Mouse (Mus musculus) limb, embryonic 12.5 days (tissue): Measurements from ENCODE around the gene Acod1. TPM values are rescaled to one million over a fixed set of nuclear protein-coding genes. Genes with fewer than 3 reads are reported as not detected.

Experiments
- ATAC-seq: fragments of 200-750 bp; cut with Nextera tagmentation; 2 replicates; pipeline ENCODE4 v1.8.0; 2017; ENCODE audit warnings: low read depth, moderate TSS enrichment; ENCODE audit not compliant: insufficient number of reproducible peaks, insufficient read depth, low FRiP score, low TSS enrichment
- H3K27ac ChIP-seq: fragments of 300-500 bp; sonication (generic); 2 replicates; pipeline ENCODE4 v1.5.1; 2016; ENCODE audit warnings: mild to moderate bottlenecking, moderate library complexity
- H3K27me3 ChIP-seq: fragments of 300-500 bp; sonication (generic); 2 replicates; pipeline ENCODE4 v1.6.1; 2016; ENCODE audit warnings: mild to moderate bottlenecking, moderate library complexity
- H3K36me3 ChIP-seq: fragments of 300-500 bp; sonication (generic); 2 replicates; pipeline ENCODE4 v1.6.1; 2016; ENCODE audit warnings: mild to moderate bottlenecking, moderate library complexity
- H3K4me1 ChIP-seq: fragments of 300-500 bp; sonication (generic); replicated peaks from 2 replicates; pipeline ENCODE4 v1.6.1; 2016
- H3K4me2 ChIP-seq: fragments of 300-500 bp; sonication (generic); 2 replicates; pipeline ENCODE4 v1.6.1; 2016; ENCODE audit warnings: mild to moderate bottlenecking, moderate library complexity
- H3K4me3 ChIP-seq: fragments of 300-500 bp; sonication (generic); replicated peaks from 2 replicates; pipeline ENCODE4 v1.5.1; 2016; ENCODE audit warnings: mild to moderate bottlenecking
- H3K9ac ChIP-seq: fragments of 300-500 bp; sonication (generic); replicated peaks from 2 replicates; pipeline ENCODE4 v1.6.1; 2016; ENCODE audit warnings: mild to moderate bottlenecking, moderate library complexity
- H3K9me3 ChIP-seq: fragments of 300-500 bp; sonication (generic); 2 replicates; pipeline ENCODE4 v1.6.1; 2016; ENCODE audit warnings: mild to moderate bottlenecking, moderate library complexity
- WGBS: fragments of 180-500 bp; shearing (Covaris S2); methylation state at CpG from one replicate; pipeline ENCODE4 v1.1.7; 2016; 5-methylcytosine and 5-hydroxymethylcytosine counted together
- polyA plus RNA-seq: library from polyadenylated mRNA; unstranded; fragments of >200 nt; fragmentation: Nextera tagmentation; extraction: Ambion mirVana; gene quantifications from 2 replicates; pipeline ENCODE4 v1.2.1, GENCODE M21; 2016

The Acod1 gene
- polyA plus RNA-seq, 1 experiment from 2014 or later = not detected

DNA sequence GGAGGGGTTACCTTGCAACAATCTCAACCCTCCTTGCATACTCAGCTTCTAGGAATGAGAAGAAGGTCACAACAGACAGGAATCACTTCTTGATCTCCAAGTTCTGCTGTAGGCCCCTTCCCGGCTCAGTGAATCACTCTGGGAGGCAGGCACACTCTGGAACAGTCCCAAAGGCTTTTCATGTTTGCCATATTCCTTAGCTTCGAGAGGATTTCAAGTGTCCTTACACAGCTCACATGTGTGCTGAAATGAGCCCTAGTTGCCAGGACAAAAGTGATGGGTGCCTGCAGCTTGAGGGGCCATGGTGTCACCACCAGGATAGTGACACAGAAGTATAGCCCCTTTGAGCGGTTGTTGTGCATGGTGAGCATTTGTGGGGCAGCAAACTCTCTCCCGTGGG, 26.0 kb downstream of the Acod1 start:
- no peak for ATAC-seq
- Histone ChIP-seq H3K36me3 (peaks cover 50% of the 10 kb centered on the region), H3K4me2 (no peak overlapping the region), H3K4me1 (peaks cover 2% of the 10 kb centered on the region; the same call in 1 of the 2 replicates), H3K4me3 (no peak overlapping the region), H3K27ac (no peak overlapping the region), H3K9ac (no peak overlapping the region), H3K27me3 (no peaks in the 10 kb centered on the region), H3K9me3 (no peaks in the 10 kb centered on the region)
- WGBS = 97% methylated on average over 4 of the region's 4 CpGs

DNA sequence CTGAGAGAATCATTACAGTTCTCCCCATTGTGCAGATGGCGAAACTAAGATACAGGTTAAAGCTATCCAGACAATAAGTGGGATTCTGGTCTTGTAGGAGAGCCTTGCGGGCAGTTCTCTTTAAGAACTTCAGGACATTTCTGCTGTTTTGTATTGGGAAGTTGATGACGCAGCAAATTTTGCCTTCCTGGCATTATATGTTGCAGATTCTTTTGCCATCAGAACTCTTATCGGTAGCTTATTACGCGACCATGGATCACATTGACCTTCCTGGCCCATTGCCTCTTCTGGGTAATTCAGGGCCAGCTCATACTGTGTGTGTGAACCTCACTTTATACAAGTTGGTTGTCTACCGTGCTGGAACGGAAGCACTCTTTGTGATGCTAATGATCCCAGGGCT, 27.0 kb downstream of the Acod1 start:
- Histone ChIP-seq H3K4me3 (no peak overlapping the region), H3K36me3 (peaks cover 61% of the 10 kb centered on the region), H3K4me1 (peaks cover 2% of the 10 kb centered on the region; the same call in 1 of the 2 replicates), H3K9me3 (no peaks in the 10 kb centered on the region), H3K9ac (no peak overlapping the region), H3K4me2 (no peak overlapping the region), H3K27me3 (no peaks in the 10 kb centered on the region), H3K27ac (no peak overlapping the region)
- 94% methylated on average over 8 of the region's 8 CpGs for WGBS
- ATAC-seq = no peak

DNA sequence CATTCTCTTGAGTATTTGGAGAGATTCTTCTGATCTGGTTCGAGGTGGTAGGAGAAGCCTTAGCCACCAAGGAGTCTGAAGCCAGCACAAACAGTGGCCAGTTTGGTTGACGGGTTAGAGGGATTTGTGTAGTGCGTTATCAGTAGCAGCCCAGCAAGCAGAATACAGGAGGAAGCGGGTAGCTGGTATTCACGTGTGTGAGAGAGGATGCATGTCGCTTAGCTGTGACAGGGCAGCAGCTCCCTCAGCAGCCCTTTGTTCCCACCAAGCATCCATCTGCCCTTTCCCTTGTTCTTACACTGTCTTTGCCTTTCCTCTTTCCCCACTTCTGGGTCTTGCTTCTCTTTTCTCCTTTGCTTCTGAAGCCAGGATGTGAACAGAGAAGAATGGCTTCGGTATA, 28.4 kb downstream of the Acod1 start:
- peaks cover 70% of the 10 kb centered on the region for H3K36me3 ChIP-seq
- H3K4me2 ChIP-seq = no peak overlapping the region
- no peak overlapping the region for H3K27ac ChIP-seq
- 91% methylated on average over 7 of the region's 7 CpGs for WGBS
- ATAC-seq = no peak
- H3K4me1 ChIP-seq = no peaks in the 10 kb centered on the region; the same call in 1 of the 2 replicates
- H3K9me3 ChIP-seq = no peaks in the 10 kb centered on the region
- no peaks in the 10 kb centered on the region for H3K27me3 ChIP-seq
- H3K4me3 ChIP-seq = no peak overlapping the region
- no peak overlapping the region for H3K9ac ChIP-seq

DNA sequence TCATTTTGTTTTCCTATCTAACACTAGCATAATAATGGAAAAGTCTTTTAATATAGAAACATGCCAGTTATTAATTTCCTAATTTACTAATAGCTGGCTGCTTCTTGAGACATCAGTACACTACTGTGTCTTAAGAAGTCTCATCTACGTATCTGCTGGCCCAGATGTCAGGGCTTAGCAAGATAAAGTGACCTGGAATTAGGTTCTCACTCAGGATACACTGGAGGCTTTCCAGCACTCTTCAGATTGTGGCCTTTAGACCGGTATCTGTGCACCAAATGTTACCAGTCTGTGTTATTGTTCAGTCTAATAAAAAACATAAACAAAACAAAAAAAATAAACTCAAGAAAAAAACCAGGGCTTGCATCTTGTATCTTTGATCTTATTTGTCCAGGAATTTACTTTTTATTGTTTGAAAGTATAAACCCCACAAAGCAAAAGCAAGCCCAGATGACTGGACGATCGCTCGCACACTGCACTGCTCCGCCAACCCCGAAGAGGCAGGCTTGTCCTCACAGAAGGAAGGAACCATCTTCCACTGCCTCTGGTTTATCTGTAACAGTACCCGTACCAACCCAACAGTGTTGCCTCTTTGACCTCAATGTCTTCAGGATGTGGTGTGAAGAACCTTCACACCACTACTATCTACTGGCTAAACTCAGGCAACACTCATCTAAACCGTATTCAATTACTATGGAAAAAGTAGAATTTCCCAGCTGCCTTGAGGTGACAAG, 30.7 kb downstream of the Acod1 start:
- H3K9me3 ChIP-seq = no peaks in the 10 kb centered on the region
- no peaks in the 10 kb centered on the region for H3K27me3 ChIP-seq
- WGBS = 90% methylated on average over 9 of the region's 9 CpGs
- H3K9ac ChIP-seq = no peak overlapping the region
- H3K36me3 ChIP-seq = peaks cover 67% of the 10 kb centered on the region
- H3K4me3 ChIP-seq = no peak overlapping the region
- H3K27ac ChIP-seq = no peak overlapping the region
- ATAC-seq = no peak
- H3K4me2 ChIP-seq = no peak overlapping the region
- no peaks in the 10 kb centered on the region for H3K4me1 ChIP-seq

DNA sequence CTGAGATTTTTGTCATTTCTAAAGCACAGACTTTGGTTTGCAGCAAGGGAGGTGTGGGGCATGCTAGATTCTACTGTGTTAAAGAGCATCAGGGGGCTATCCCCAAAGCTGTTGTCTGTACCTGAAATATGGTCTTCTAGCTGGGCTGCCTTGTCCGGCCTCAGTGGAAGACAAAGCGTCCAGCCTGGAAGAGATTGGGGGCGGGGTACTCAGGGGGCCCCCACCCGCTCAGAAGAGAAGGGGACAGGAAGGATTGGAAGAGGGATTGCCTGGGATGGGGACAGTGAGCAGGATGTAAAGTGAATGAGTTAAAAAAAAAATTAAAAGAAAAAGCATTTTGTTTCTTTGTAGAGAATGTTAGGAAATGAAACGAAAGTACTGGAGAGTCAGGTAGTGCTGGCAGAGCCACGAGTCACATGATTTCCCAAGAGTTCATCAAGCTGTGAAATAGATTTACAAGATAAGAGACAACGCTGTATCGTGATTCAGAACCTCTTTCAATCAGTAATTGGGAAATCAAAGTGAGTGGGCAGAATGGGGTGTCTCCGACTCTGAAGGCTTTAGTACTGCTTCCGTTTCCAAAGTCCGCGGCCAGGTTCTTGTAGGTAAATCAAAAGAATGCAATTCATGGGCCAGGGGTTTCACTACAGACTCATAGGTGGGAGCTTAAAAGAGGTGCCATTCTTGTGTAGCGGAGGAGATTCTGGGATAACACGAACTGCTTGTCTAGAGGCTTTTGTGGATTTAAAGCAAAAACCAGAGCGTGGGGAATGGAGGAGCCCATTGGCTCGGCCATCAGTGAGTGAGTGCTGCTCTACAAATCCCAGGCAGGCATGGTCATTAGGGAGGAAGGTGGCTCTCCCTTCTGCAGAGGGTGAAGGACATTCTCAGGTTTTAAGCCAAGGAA, 31.5 kb downstream of the Acod1 start:
- Histone ChIP-seq H3K27me3 (no peaks in the 10 kb centered on the region), H3K4me1 (no peaks in the 10 kb centered on the region), H3K27ac (no peak overlapping the region), H3K4me2 (no peak overlapping the region), H3K4me3 (no peak overlapping the region), H3K36me3 (peaks cover 66% of the 10 kb centered on the region), H3K9ac (no peak overlapping the region), H3K9me3 (no peaks in the 10 kb centered on the region)
- ATAC-seq = no peak
- WGBS = 89% methylated on average over 16 of the region's 16 CpGs

DNA sequence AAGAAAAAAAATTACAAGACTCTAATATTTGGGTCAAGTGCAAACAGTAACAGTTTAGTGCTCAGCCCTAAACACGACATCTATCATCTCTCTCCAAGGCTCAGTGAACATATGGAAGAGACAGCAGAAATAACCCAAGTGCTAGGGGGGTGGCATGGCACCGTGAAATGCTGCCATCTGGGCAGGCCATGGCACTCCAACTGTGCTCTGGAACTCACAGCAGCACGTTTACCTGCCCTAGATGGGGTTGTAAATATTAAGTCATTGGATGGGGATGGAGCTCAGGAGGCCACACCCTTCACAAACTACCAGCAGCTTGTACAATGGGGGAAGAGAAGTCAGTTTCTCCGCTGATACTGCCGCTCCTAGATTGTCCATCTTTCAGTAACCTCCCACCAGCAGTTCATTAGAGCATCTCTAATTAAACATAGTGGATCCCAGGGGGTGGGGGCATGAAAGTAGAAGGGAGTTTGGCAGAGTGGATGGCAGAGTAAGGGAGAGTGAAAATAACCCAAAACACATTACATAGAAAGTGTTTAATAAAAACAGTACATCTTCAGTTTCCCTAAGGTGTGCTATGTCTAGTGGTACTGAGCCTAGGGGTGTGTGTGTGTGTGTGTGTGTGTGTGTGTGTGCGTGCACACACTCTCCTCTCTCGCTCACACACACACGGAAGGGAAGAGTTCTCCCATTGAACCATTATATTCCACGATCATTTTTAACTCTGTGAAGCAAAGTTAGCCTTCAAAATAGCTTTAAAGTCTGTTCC, 32.6 kb downstream of the Acod1 start:
- no peak overlapping the region for H3K9ac ChIP-seq
- no peak for ATAC-seq
- H3K36me3 ChIP-seq = peaks cover 65% of the 10 kb centered on the region
- H3K4me2 ChIP-seq = no peak overlapping the region
- H3K27me3 ChIP-seq = no peaks in the 10 kb centered on the region
- H3K4me3 ChIP-seq = no peak overlapping the region
- H3K4me1 ChIP-seq = no peaks in the 10 kb centered on the region
- no peak overlapping the region for H3K27ac ChIP-seq
- H3K9me3 ChIP-seq = no peaks in the 10 kb centered on the region
- 88% methylated on average over 9 of the region's 9 CpGs for WGBS

DNA sequence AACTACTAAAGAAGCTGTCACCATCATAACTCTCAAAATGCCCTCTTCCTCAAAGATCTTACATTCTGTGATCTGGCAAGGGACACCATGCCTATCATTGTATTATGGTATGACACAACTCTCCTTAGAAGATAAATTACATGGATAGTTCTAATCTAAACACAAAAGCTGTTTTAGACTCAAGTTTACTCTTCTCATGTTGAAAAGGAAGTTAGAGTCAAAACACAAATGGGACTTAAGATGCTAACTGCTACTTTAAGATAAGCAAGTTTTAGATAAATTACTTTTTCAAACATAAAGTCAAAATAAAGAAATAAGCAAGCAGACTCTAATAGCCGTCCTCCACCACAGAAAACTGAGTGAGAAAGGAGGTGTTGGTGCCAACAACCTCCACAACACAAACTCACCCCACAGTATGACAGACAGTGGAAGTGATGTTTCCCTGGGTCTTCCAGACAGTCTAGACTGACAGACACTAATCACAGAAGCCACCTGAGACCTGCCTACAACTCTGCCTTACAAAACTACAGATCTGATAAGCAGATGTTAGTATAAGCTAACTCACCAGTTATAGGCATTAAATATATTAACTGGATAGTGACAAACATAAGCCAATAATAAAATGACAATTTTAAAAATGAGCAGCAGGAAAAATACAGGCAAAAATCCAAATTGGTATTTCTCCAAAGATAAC, 39.2 kb downstream of the Acod1 start:
- Histone ChIP-seq H3K36me3 (peaks cover 69% of the 10 kb centered on the region), H3K4me2 (no peak overlapping the region), H3K4me1 (no peaks in the 10 kb centered on the region), H3K27ac (no peak overlapping the region), H3K27me3 (no peaks in the 10 kb centered on the region), H3K9ac (no peak overlapping the region), H3K9me3 (no peaks in the 10 kb centered on the region), H3K4me3 (no peak overlapping the region)
- WGBS = 100% methylated on average over 1 of the region's 1 CpGs
- ATAC-seq = no peak

DNA sequence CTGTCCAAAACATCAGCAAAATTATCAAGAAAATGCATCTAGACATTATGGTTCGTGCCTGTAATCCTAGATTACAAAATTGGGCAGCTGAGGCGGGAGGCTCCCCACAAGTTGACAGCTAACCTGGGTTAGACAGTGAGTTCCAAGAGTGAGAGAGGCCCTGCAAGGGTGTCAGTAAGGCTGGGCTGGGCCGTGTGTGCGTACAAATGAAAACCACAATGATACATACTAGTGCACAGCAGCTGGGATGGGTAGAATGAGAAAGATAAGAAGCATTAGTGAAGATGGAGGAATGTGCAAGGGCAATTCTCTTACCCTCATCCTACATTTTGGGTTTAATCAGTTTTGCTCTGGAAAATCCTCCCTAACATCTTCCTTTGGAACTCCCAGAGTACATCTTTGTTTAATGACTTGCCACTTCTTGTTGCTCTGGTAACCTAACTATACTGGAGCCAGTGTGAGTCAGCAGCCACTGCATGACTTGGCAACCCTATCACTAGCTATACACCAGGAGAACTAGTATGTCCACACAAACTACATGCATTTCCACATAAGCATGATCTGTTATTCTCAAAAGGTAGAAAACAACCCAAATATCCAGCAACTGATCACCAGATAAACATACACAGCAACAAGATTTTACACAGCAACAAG, 40.0 kb downstream of the Acod1 start:
- Histone ChIP-seq H3K27ac (no peak overlapping the region), H3K9me3 (no peaks in the 10 kb centered on the region), H3K9ac (no peak overlapping the region), H3K4me2 (no peak overlapping the region), H3K4me3 (no peak overlapping the region), H3K4me1 (no peaks in the 10 kb centered on the region), H3K27me3 (no peaks in the 10 kb centered on the region), H3K36me3 (peaks cover 74% of the 10 kb centered on the region)
- WGBS = 91% methylated on average over 4 of the region's 4 CpGs
- ATAC-seq = no peak

DNA sequence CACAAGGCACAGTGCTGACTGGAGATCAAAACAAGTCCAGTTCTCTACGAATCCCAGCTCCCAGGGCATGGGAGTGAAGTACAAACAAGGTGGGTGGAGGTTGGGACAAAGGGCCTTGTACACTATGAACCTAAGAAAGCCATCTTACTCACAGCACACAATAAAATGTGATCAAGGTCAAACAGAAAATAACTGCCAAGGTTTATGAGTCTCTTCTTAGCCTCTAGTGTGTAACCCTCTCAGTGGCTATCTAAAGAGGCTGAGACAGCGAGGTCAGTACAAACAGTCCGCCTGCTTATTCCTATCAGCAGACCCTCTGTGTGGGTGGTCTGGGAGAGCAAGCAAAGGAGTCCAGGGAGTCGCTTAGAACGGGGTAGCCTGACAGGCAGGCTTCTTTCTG, 41.1 kb downstream of the Acod1 start:
- Histone ChIP-seq H3K9ac (no peak overlapping the region), H3K4me3 (no peak overlapping the region), H3K9me3 (no peaks in the 10 kb centered on the region), H3K4me1 (no peaks in the 10 kb centered on the region), H3K36me3 (peaks cover 75% of the 10 kb centered on the region), H3K4me2 (no peak overlapping the region), H3K27ac (no peak overlapping the region), H3K27me3 (no peaks in the 10 kb centered on the region)
- 87% methylated on average over 5 of the region's 5 CpGs for WGBS
- ATAC-seq = no peak

DNA sequence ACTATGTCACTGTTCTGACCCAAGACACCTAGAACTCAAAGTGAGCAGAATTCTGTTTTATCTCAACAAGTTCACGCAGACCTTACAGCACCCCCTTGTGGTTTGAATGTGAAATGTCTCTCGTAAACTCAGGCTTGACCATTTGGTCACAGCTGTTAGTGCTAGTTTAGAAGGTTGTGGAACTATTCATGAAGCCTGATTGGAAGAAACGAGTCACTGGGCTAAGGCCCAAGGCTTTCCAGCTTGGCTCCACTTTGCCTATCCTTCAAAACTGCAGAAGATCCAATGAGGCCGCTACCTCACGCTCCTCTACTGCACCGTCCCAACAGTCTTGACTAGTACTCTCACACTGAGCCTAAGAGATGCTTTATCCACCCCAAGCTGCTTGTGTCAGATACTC, 41.8 kb downstream of the Acod1 start:
- Histone ChIP-seq H3K27me3 (no peaks in the 10 kb centered on the region), H3K9me3 (no peaks in the 10 kb centered on the region), H3K27ac (no peak overlapping the region), H3K4me1 (peaks cover 4% of the 10 kb centered on the region; the same call in 1 of the 2 replicates), H3K4me3 (no peak overlapping the region), H3K36me3 (peaks cover 74% of the 10 kb centered on the region), H3K9ac (no peak overlapping the region), H3K4me2 (no peak overlapping the region)
- ATAC-seq = no peak
- WGBS = 77% methylated on average over 6 of the region's 6 CpGs
